Mouse (Mus musculus): Measurements from ENCODE around the gene Vsnl1.

DNA sequence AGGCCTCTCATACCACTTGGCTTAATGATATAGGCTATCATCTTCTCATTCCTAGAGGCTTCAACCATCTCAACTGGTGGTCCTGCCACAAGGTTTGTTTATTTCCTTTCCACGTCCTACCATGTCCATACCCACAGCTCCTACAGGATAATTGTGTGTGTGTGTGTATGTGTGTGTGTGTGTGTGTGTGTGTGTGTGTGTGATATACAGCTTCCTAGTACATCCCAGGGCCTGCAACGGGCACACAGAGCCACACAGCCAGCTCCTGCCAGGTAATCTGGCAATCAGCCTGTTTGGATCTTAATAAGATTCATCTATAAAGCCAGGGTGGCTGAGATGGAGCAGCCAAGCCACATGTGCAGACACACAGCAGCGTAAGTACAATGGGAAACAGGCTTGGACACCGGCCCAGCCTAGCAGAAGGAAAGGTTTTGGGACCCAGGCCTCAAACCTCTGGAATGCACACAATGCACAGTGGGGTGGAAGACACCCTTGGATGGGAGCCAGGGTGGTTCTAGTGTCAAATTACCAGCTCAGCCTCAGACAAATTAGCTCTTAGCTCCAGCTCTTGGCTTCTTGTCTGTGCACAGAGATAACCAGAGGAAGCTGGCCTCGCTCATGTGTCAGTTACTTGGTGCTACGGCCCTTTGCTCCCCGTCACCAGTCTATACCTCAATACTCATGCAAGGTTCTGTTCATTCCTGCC, 45.0 kb downstream of the Vsnl1 start:
- TF ChIP-seq CTCF (IDR thresholded peaks at IDR 0.05) (no peak), POLR2A (IDR thresholded peaks at IDR 0.05; ENCODE audit: insufficient read depth, low read depth, low read length) (no peak), EP300 (IDR thresholded peaks at IDR 0.05; ENCODE audit: insufficient read depth, low read depth, low read length) (no peak)

Data from heart, adult 2 months (tissue).